In the genomic region with DNA sequence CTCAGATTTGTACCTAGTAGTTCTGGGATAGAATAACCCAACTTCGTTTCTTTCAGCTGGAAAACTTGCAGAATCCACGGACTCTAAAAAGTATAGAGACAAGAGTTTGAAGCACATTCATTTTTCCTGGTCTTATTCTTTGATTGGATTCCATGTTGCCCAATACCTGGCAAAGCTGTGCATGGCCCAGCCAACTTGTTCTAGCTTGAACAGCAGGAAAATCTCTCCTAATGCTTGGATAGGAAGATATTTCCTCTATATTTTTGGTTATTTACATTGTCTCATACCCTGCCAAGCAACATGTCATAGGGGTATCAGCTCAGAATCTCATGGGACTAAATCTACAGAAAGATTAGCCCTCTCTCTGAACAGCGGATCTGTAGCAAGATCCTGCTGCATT, we compare ENCODE assay signal across 18 mouse cellular contexts.
DNase-seq lines count a peak whose midpoint lies in the region; ATAC-seq and TF ChIP-seq lines count a peak whose summit lies in the region.
"Had no signal": no experiment of that assay in that cellular context is flagged by ENCODE, and none has a peak within 500 bp of the region (broad histone marks: within the 10 kb centered on the region; RNA-seq: fewer than 3 reads in every experiment).

No protein-coding gene starts in this region.

- no peaks in the 10 kb centered on the region for H3K9me3 ChIP-seq in kidney, embryonic 16.5 days (ENCODE audit: low read length)
- no peaks in the 10 kb centered on the region for H3K9me3 ChIP-seq in lung, postnatal 0 days (ENCODE audit: low read length)
- H3K9me3 ChIP-seq: embryonic facial prominence, embryonic 13.5 days; forebrain, embryonic 13.5 days; heart, embryonic 13.5 days; hindbrain, embryonic 12.5 days had no signal

- no peak for TF ChIP-seq POLR2A in lung, adult 2 months (IDR thresholded peaks at IDR 0.05; ENCODE audit: borderline replicate concordance, extremely low read depth, low read depth, low read length)

- TF ChIP-seq CTCF in lung, postnatal 0 days (IDR thresholded peaks at IDR 0.05), result no peak
- no peak for TF ChIP-seq CTCF in lung, adult 2 months (IDR thresholded peaks at IDR 0.05; ENCODE audit: insufficient read depth, low read length)

- no peaks in the 10 kb centered on the region for H3K27me3 ChIP-seq in kidney, embryonic 16.5 days (ENCODE audit: insufficient read depth, low read length)
- no peaks in the 10 kb centered on the region for H3K27me3 ChIP-seq in lung, postnatal 0 days (replicated peaks; ENCODE audit: insufficient read depth, low read length)
- H3K27me3 ChIP-seq: embryonic facial prominence, embryonic 13.5 days; forebrain, embryonic 13.5 days; heart, embryonic 13.5 days; hindbrain, embryonic 12.5 days had no signal

- 0 out of 2 replicates have a peak overlapping the region, but pooled peaks have one; percentile 36 for H3K27ac ChIP-seq in kidney, embryonic 16.5 days (ENCODE audit: low read length)
- no peak overlapping the region; the same call in 1 of the 2 replicates for H3K27ac ChIP-seq in lung, postnatal 0 days (ENCODE audit: low read length)
- H3K27ac ChIP-seq: embryonic facial prominence, embryonic 13.5 days; forebrain, embryonic 13.5 days; heart, embryonic 13.5 days; hindbrain, embryonic 12.5 days had no signal

- H3K4me3 ChIP-seq in kidney, embryonic 16.5 days (ENCODE audit: low read length), result no peak overlapping the region
- no peak overlapping the region for H3K4me3 ChIP-seq in lung, postnatal 0 days (ENCODE audit: low read depth, low read length)
- no peak overlapping the region for H3K4me3 ChIP-seq in lung, adult 2 months (replicated peaks; ENCODE audit: extremely low read depth, low read depth, low read length)
- H3K4me3 ChIP-seq: embryonic facial prominence, embryonic 13.5 days; forebrain, embryonic 13.5 days; heart, embryonic 13.5 days; hindbrain, embryonic 12.5 days had no signal

- no peak for TF ChIP-seq EP300 in lung, postnatal 0 days (IDR thresholded peaks at IDR 0.05)

- WGBS in kidney, embryonic 16.5 days, result 58% methylated on average over 3 of the region's 3 CpGs
- 67% methylated on average over 3 of the region's 3 CpGs for whole genome bisulfite sequencing in lung, postnatal 0 days
- WGBS in lung, adult 2 months, result 59% methylated on average over 3 of the region's 3 CpGs

- H3K36me3 ChIP-seq in kidney, embryonic 16.5 days (ENCODE audit: insufficient read depth, low read length), result no peaks in the 10 kb centered on the region
- no peaks in the 10 kb centered on the region for H3K36me3 ChIP-seq in lung, postnatal 0 days (ENCODE audit: insufficient read depth, low read length)
- H3K36me3 ChIP-seq: embryonic facial prominence, embryonic 13.5 days; heart, embryonic 13.5 days; hindbrain, embryonic 12.5 days had no signal

- no peak for DNase-seq in kidney, postnatal 14 days
- DNase-seq in lung, postnatal 0 days (ENCODE audit: low spot score), result peak; percentile 71
- no peak for DNase-seq in lung, adult 2 months
- peak; percentile 15 for DNase-seq in lung, postnatal 14 days
- no peak for DNase-seq in thymus, adult 18-20 months
- DNase-seq: cerebellum, adult 11-12 months; cerebellum, adult 9-10 months; cerebellum, postnatal 25 days; forebrain, postnatal 0 days; gastrocnemius, postnatal 14 days; heart, postnatal 4 days had no signal

- peaks cover 9% of the 10 kb centered on the region; the same call in 1 of the 2 replicates for H3K4me1 ChIP-seq in kidney, embryonic 16.5 days (ENCODE audit: insufficient read depth, low read length)
- H3K4me1 ChIP-seq in lung, postnatal 0 days (ENCODE audit: insufficient read depth, low read depth, low read length), result no peaks in the 10 kb centered on the region
- H3K4me1 ChIP-seq in lung, adult 2 months (ENCODE audit: control insufficient read depth, insufficient read depth, low read length), result no peaks in the 10 kb centered on the region; the same call in 1 of the 2 replicates
- H3K4me1 ChIP-seq: embryonic facial prominence, embryonic 13.5 days; forebrain, embryonic 13.5 days; heart, embryonic 13.5 days; hindbrain, embryonic 12.5 days had no signal

- H3K9ac ChIP-seq in kidney, embryonic 16.5 days (replicated peaks; ENCODE audit: low read length), result no peak overlapping the region
- H3K9ac ChIP-seq in lung, postnatal 0 days (replicated peaks; ENCODE audit: low read depth), result no peak overlapping the region
- H3K9ac ChIP-seq: embryonic facial prominence, embryonic 13.5 days; forebrain, embryonic 13.5 days; forebrain, postnatal 0 days; heart, embryonic 13.5 days; hindbrain, embryonic 12.5 days had no signal

- no peak for ATAC-seq in kidney, embryonic 16.5 days (ENCODE audit: low FRiP score, low TSS enrichment)
- ATAC-seq in lung, postnatal 0 days, result peak; percentile 67
- ATAC-seq: forebrain, embryonic 13.5 days; forebrain, postnatal 0 days; hindbrain, embryonic 16.5 days; inflammation-experienced regulatory T-cells, adult 6 months had no signal

- H3K4me2 ChIP-seq in kidney, embryonic 16.5 days (replicated peaks; ENCODE audit: low read depth, low read length), result no peak overlapping the region
- H3K4me2 ChIP-seq in lung, postnatal 0 days (replicated peaks; ENCODE audit: low read depth, low read length), result no peak overlapping the region
- H3K4me2 ChIP-seq: embryonic facial prominence, embryonic 13.5 days; forebrain, embryonic 13.5 days; heart, embryonic 13.5 days; hindbrain, embryonic 12.5 days had no signal

Comparison
In these comparisons a context has a peak if more than half of its experiments do, and no peak if none do; other contexts are left out.
1. DNase-seq: peak in lung, postnatal 0 days (single experiment) and lung, postnatal 14 days (single experiment); none in kidney, postnatal 14 days (single experiment), lung, adult 2 months (single experiment) and thymus, adult 18-20 months (0 of 2).